Mouse (Mus musculus) spleen, adult 2 months (tissue): ENCODE results near the gene Lypd8. TPM values are rescaled to one million over a fixed set of nuclear protein-coding genes. Genes with fewer than 3 reads are reported as not detected.

ENCODE experiments used
- DNase-seq, 2 experiments: peaks; one replicate each; pipeline versions ENCODE4 v3.0.0 to v3.0.0-alpha.2; 2012 to 2021; ENCODE audit warnings: low spot score in 2 of 2, low read depth in 1 of 2
- H3K27ac ChIP-seq: fragments of 200-500 bp; 2 replicates; pipeline ENCODE4 v1.5.1; 2012; ENCODE audit warnings: low read length, inconsistent platforms; ENCODE audit not compliant: insufficient read depth
- H3K27me3 ChIP-seq: fragments of 200-500 bp; 2 replicates; pipeline ENCODE4 v1.6.1; 2012; ENCODE audit warnings: mild to moderate bottlenecking, moderate library complexity, low read length, inconsistent platforms; ENCODE audit not compliant: control insufficient read depth, insufficient read depth
- H3K36me3 ChIP-seq: fragments of 200-500 bp; 2 replicates; pipeline ENCODE4 v1.6.1; 2012; ENCODE audit warnings: mild to moderate bottlenecking, low read length, inconsistent platforms; ENCODE audit not compliant: control insufficient read depth, insufficient read depth
- H3K4me1 ChIP-seq: fragments of 200-500 bp; 2 replicates; pipeline ENCODE4 v1.6.1; 2011; ENCODE audit warnings: inconsistent platforms; ENCODE audit not compliant: control insufficient read depth, insufficient read depth, insufficient read length
- H3K4me3 ChIP-seq: fragments of 200-500 bp; 2 replicates; pipeline ENCODE4 v1.5.1; 2011; ENCODE audit warnings: mild to moderate bottlenecking, inconsistent platforms; ENCODE audit not compliant: insufficient read depth, insufficient read length; ENCODE audit errors: extremely low read depth
- CTCF ChIP-seq: fragments of 200-500 bp; IDR thresholded peaks from 2 replicates; pipeline ENCODE4 v1.5.1; 2011; ENCODE audit warnings: mild to moderate bottlenecking, inconsistent platforms; ENCODE audit not compliant: insufficient read depth, insufficient read length, insufficient replicate concordance; ENCODE audit errors: extremely low read depth
- POLR2A ChIP-seq: fragments of 200-500 bp; IDR thresholded peaks from 2 replicates; pipeline ENCODE4 v1.6.1; 2011; ENCODE audit warnings: low read depth, low read length, inconsistent platforms
- WGBS: fragments of 180-500 bp; shearing (Covaris S2); methylation state at CpG from one replicate; pipeline ENCODE4 v1.1.7; 2018; 5-methylcytosine and 5-hydroxymethylcytosine counted together
- polyA plus RNA-seq: library from polyadenylated mRNA; depleted of rRNA; stranded (reverse); fragments of >200 nt; gene quantifications from 2 replicates; pipeline ENCODE4 v1.2.3, GENCODE M21; 2012; rRNA removed

The Lypd8 gene
- 0.35 and 0.41 TPM in 2 replicates for polyA plus RNA-seq

GRCm38 (mm10) chr11:58378763-58379278 lies at the start of gene Lypd8:
Gene Lypd8 (plus strand): TSS chr11:58379043.
- no peaks in the 10 kb centered on the region for H3K36me3 ChIP-seq
- H3K27ac ChIP-seq, result no peak within 1 kb of the TSS

GRCm38 (mm10) chr11:58329906-58330275 lies 49.0 kb upstream of the Lypd8 start:
- no peaks in the 10 kb centered on the region; the same call in 1 of the 2 replicates for H3K36me3 ChIP-seq
- WGBS, result under 1% methylated on average over 21 of the region's 21 CpGs
- H3K4me1 ChIP-seq, result peaks cover 6% of the 10 kb centered on the region; the same call in 1 of the 2 replicates
- no peak for DNase-seq
- TF ChIP-seq CTCF (no peak), POLR2A (no peak)
- H3K4me3 ChIP-seq, result peak overlapping the region; percentile 73
- H3K27me3 ChIP-seq, result no peaks in the 10 kb centered on the region
- H3K27ac ChIP-seq, result peak overlapping the region; percentile 85

More at GRCm38 (mm10) chr11:58378763-58379278, at the start of gene Lypd8:
- Histone ChIP-seq H3K27me3 (no peaks in the 10 kb centered on the region), H3K4me3 (no peak within 1 kb of the TSS), H3K4me1 (no peaks in the 10 kb centered on the region)
- TF ChIP-seq CTCF, result no peak
- TF ChIP-seq POLR2A, result no peak
- no peak for DNase-seq
- 85% methylated on average over 3 of the region's 3 CpGs for WGBS

GRCm38 (mm10) chr11:58330276-58331148 lies 48.3 kb upstream of the Lypd8 start, which contains the start of the genes Zfp672 and Sh3bp5l:
Gene Zfp672 (minus strand): TSS chr11:58330339.
Gene Sh3bp5l (plus strand): TSS chr11:58330724.
- DNase-seq, result peak; percentile 82 to 93
- Histone ChIP-seq H3K36me3 (no peaks in the 10 kb centered on the region; the same call in 1 of the 2 replicates), H3K27ac (peak within 1 kb of the TSS; percentile 85), H3K4me1 (peaks cover 6% of the 10 kb centered on the region; the same call in 1 of the 2 replicates), H3K27me3 (no peaks in the 10 kb centered on the region), H3K4me3 (peak within 1 kb of the TSS; percentile 73)
- TF ChIP-seq POLR2A, result no peak
- no peak for TF ChIP-seq CTCF
- WGBS, result under 1% methylated on average over 52 of the region's 52 CpGs

GRCm38 (mm10) chr11:58331149-58331495 lies 47.7 kb upstream of the Lypd8 start:
- TF ChIP-seq POLR2A (no peak), CTCF (no peak)
- Histone ChIP-seq H3K27me3 (no peaks in the 10 kb centered on the region), H3K4me3 (peak overlapping the region; percentile 73), H3K36me3 (no peaks in the 10 kb centered on the region; the same call in 1 of the 2 replicates), H3K27ac (peak overlapping the region; percentile 61; the same call in 1 of the 2 replicates), H3K4me1 (peaks cover 6% of the 10 kb centered on the region; the same call in 1 of the 2 replicates)
- 24% methylated on average over 10 of the region's 10 CpGs for WGBS
- no peak for DNase-seq

GRCm38 (mm10) chr11:58331546-58331945 lies 47.3 kb upstream of the Lypd8 start:
- peaks cover 1% of the 10 kb centered on the region; the same call in 1 of the 2 replicates for H3K36me3 ChIP-seq
- peak overlapping the region; percentile 73; the same call in 1 of the 2 replicates for H3K4me3 ChIP-seq
- H3K27me3 ChIP-seq, result no peaks in the 10 kb centered on the region
- H3K27ac ChIP-seq, result no peak overlapping the region
- no peak for DNase-seq
- TF ChIP-seq CTCF, result no peak
- no peak for TF ChIP-seq POLR2A
- H3K4me1 ChIP-seq, result peaks cover 6% of the 10 kb centered on the region; the same call in 1 of the 2 replicates
- 86% methylated on average over 6 of the region's 6 CpGs for WGBS

GRCm38 (mm10) chr11:58334746-58335145 lies 44.1 kb upstream of the Lypd8 start:
- peaks cover 12% of the 10 kb centered on the region for H3K36me3 ChIP-seq
- no peak for DNase-seq
- H3K4me1 ChIP-seq, result peaks cover 6% of the 10 kb centered on the region; the same call in 1 of the 2 replicates
- 92% methylated on average over 3 of the region's 3 CpGs for WGBS
- H3K27me3 ChIP-seq, result no peaks in the 10 kb centered on the region
- no peak overlapping the region for H3K27ac ChIP-seq
- no peak overlapping the region for H3K4me3 ChIP-seq
- TF ChIP-seq POLR2A (no peak), CTCF (no peak)

- Histone ChIP-seq H3K4me1 (no peaks in the 10 kb centered on the region), H3K36me3 (peaks cover 35% of the 10 kb centered on the region), H3K4me3 (no peak overlapping the region), H3K27me3 (no peaks in the 10 kb centered on the region), H3K27ac (no peak overlapping the region)
- no peak for DNase-seq
- whole genome bisulfite sequencing, result 85% methylated on average over 4 of the region's 4 CpGs
- no peak for TF ChIP-seq CTCF
Observed at GRCm38 (mm10) chr11:58346745-58347144, 32.1 kb upstream of the Lypd8 start.
